Mouse (Mus musculus) T-cell, adult 2 months (primary cell): ENCODE results near the gene Ubr3.
A peak's percentile ranks its signal among the peaks of the same experiment; 100 is the strongest.
"Not testable (repeated sequence)": the region's sequence is repeated elsewhere in the genome, so short reads cannot be mapped to it uniquely, and the experiment has no call there.

Experiments
- DNase-seq: peaks from one replicate; pipeline ENCODE4 v3.0.0; 2022; ENCODE audit warnings: low spot score

The Ubr3 gene

DNA sequence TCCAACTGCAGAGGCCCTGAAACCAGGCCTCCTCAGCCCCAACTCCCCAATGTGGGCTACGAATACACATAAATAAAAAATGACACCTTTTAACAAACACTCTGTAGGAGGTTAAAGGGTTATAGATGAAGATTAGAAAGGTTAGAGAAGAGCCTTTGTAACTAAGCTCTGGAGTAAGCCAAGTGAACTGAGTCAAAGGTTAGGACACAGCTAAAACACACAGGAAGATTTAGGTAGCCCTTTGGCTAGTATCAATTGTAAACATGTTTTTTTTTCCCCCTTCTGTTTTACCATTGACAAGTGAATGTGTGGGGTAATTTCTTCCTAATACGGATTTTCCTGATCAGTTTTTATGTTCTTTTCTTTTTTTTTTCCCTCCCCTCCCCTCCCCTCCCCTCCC is 15.8 kb downstream of the Ubr3 start:
- no peak for DNase-seq

DNA sequence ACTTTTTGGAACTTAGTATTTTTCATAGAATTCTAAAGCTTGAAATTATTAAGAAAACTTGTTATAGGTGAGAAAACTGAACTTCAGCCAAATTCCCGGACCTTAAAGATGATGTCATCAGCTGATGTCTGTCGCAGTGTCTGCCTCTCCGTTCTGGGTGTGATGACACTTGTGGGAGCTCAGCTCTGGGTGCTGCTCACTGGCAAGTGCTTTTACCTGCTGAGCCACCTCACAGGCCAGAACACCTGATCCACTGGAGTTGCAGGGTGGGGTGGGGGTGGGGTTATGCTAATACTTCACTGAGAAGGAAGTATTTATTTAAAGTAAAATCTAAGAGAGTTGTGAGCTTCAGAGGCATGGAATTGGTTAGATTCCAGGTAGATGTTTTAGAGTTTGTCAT is 20.3 kb downstream of the Ubr3 start:
- DNase-seq = no peak

DNA sequence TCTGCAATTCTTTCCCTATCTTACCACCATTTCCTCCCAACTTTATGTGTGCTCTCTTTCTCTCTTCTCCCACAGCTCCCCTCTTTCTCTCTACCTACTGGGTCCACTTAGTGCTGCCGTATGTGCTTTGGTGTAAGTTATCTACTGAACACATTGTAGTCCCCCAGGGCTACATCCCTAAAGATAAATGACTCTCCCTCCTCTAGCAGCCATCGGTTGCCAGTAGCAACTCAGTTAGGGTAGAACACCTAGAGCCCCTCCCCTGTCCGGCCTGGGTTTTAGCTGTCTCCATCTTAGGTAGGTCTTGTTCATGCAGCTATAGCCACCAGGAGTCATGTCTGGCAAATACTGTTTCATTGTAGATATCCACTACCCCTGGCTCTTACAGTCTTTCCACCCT is 27.9 kb downstream of the Ubr3 start:
- DNase-seq = no peak

DNA sequence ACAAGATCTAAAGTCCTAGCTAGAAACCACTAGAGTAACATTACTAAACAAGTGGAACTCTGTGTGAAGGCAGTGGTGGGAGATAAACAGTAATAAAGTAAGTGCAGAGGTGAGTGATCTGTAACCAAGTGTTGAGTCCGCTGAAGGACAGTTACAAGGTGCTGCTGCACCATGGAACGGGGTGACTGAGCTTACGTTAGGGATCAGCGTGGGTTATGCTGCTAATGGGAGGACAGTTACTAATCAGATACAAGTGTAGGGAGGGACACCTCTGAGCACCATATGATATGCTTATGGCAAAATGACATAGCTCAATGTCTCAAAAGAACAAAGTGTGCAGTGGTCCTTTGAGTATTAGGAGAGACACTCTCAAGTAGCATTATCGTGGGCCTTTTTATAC is 39.3 kb downstream of the Ubr3 start:
- no peak for DNase-seq

DNA sequence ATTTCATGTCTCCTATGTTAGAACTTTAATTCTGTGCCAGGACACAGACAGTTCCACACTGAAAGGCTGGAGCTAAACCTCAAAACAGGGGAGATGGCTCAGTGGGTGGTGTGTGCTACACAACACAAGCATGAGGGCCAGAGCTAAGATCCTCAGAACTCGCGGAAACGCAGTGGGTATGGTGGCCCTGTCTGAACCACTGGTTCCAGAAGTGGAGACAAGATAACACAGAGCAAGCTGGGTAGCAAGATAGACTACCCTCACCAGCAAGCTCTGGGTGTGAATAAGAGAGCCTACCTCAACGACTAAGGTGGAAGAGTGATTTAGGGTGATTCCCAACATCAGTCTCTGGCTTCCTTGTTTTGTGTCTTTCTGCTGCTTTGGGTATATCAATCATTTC is 42.2 kb downstream of the Ubr3 start:
- no peak for DNase-seq

DNA sequence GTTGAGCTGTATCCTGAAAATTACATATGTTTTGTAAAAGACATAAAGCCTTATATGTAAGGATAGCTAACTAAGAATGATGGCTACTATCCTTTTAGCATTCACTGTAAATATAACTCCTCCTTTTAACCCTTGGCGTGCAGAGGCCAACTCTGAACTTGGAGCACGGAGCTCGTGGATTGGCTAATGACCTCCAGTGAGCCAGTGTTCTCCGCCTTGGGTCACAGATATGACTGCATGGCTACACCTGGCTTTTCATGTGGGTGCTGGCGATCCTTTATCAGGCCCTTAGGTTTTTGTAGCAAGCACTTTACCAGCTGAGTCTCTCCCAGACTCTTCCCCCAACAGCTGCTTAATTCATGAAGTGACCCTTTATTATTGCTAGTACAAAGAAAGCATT is 42.6 kb downstream of the Ubr3 start:
- DNase-seq = no peak

DNA sequence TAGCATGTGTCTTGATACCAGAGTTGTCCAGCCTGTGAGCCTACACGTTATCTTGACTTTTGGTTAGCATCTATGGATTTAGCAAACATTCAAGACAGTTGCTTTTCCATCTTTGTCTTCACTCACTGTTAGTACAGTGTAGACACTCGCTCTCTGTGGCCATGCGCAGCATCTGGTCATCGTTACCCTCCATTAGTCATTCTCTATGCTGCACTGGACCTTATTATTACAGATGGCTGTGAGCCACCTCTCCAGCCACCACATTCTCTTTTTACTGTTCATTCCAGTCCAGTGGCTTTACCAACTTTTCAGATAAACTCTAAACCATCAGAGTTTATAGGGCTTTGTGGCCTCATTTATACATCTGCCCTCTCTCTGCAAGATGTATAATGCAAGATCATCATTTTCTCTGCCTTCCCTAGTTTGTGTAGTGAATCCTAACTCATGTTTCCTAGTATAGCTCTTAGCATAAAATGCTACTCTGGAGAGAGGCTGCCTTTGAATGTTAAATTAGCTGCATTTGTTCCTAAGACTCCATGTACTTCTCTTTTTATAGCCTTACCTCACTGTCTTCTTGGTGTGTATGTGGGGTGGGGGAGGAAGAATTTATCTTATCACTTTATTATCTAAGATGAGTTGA is 44.5 kb downstream of the Ubr3 start:
- DNase-seq = no peak

DNA sequence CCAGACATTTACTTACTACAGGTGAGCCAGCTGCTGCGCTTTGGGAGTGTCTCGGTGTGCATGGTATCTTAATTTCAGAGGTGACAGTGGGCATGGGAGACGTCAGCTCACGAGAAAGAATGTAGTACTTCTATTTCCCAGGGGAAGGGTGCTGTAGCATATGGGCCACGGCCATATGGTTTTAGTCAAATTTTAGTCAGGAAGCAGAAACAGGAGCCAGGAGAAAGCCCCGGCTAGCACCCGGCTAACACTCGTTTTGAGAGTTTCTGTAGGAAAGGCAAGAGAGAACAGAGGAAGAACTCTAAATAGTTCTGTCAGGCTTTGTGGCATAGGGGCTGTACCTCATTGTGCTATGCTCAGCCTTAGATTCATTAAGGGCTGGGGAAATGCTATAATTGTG is 55.8 kb downstream of the Ubr3 start:
- DNase-seq = no peak

DNA sequence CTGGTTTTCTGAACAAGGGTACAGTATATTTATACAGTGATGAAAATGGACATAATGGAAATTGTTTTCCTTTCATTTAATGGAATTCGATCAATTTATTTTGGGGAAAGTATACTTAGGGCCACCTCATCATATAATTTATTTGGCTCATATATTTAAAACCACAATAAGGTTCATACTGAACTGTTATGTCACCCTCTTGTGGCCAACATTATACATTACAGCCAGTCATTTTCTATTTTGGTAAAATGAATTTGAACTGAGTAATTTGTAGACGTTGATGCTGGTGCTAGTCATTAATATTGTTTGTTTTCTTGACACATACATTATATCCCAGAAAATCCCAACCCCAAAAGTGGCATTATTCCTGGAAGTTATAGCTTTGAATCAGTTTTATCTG is 58.6 kb downstream of the Ubr3 start:
- DNase-seq = peak; percentile 1

DNA sequence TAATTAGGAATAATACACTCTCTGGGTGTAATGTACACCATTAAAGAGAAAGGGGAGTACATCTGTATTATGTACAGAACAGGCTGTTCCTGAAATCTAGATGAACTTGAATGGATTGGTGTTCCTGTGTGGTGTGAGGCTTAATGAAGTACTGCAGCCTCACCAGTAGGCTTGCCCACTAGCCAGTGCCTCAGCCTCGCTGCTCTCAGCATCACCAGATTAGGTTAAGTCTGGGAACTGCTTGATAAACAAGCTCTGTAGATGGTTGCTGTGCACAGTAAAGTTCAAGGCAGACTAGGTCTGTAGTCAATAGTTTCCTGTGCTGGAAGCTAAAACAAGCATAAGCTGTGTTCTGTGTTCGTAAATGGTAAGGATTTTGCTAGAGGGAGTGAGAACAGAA is 60.6 kb downstream of the Ubr3 start:
- DNase-seq = no peak

DNA sequence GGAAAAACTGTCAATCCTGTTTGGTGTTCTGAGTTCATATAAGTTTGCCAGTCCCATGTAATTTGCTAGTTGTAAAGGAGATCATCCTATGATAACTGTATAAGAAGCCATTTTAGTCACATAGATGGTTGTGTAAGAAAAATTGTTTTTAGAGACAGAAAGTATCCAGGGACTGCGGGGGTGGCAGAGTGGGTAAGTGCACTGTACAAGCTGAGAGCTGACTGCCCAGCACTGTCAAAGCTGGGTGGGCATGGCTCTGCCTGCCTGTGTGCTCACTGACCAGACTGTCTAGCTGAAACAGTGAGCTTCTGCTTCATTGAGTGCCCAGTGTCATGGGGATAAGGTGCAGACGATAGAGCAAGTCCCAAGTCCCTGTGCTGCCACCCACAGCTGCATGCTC is 77.8 kb downstream of the Ubr3 start:
- no peak for DNase-seq

DNA sequence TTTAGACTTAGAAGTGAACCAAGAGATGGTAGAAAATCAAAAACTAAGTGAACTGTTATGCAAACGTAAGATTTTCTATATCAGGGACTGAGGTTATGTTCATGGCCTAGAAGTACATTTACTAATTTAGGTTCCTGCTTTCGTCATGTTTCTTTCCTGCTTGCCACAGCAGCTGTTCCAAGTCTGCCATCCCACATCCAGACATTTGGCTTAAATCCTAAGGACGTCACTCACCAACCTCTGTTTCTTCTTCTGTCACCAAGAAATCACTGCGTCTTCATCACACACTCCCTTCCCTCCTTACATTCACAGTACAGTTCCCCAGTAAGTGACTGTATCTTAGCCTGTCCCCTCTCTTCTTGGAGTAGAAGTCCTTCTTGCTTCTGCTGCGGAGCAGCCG is 92.2 kb downstream of the Ubr3 start:
- DNase-seq = no peak

DNA sequence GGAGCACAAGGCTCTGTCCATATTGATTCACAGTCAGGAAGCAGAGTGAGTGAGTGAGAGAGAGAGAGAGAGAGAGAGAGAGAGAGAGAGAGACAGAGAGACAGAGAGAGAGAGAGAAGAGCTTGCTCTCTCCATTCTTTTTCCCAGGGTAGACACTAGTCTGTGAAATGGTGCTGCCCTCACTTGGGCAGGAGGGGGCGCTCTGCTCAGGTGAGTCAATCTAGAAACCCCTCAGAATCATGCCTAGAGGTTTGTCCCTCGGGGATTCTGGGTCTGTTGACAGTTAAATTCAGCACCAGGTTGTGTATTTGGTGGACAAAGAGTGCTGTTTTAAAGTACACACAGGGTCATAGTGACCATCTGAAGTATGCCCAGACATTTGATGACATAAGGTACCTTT is 93.6 kb downstream of the Ubr3 start:
- no peak for DNase-seq

DNA sequence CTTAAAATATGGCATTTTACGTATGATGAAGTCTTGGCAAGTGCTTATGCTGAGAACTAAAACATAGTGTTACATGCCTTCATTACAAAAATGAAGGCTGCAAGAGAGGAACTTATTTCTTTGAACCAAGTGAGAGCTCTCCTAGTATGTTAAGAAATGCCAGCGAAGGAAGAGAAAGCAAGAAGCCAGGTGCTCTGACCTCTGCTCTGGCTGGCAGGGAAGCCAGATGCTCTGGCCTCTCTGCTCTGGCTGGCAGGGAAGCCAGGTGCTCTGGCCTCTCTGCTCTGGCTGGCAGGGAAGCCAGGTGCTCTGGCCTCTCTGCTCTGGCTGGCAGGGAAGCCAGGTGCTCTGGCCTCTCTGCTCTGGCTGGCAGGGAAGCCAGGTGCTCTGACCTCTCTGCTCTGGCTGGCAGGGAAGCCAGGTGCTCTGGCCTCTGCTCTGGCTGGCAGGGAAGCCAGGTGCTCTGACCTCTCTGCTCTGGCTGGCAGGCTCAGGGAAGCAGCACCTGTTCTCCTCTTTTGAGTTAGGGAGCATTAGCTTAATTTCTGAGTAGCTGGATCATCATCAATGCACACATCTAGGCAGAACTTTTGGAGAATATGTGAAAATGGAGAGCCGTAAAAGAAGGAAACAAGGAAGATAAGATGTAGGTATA is 97.2 kb downstream of the Ubr3 start:
- DNase-seq = not testable (repeated sequence)

DNA sequence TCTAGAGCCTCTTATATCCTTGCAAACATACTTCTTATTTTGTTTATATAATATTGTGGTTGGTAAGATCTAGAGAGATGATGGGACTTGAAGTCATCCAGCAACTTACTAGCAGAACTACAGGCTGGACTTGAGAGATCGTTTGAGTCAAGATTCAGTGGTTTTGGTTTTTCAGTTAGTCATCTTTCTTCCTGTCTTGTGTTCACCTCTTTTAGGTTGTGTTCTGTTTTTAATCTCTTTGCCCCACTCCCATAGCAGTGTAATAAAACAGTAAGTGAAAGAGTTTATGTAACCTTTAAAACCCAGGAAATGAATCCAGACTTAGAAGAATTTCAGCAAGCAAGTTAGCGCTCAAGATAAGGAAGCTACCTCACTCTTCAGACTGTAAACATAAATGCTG is 97.7 kb downstream of the Ubr3 start:
- peak; percentile 10 for DNase-seq

DNA sequence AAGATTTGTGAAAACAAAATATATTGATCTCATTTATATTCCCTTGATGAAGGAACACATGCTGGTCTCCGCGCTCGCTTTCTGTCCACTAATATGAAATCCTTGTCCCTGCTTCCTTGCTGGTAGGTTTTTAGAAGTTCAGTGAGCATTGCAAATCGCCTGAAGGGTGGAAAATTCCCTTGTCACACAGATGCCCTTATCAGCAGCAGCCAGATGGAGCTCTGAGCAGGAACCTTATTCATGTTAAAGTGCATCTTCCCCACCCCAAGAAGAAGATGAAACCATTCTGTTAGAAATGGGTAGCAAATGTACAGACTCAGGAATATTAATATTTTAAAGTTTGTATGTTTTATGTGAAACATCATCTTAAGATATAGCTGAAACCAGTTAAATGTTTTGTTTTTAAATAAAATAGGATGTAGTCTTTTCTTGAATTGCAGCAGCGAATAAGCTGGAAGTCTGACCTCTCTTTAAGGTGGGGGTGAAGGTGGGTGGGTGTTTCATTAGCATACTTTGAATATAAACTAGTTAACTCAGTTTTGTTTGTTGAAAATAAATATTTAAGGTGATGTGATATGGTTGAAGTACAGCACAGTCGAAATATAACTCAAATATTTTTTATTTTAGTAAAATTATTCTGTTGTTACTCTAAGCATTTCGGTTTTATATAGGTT is 102.2 kb downstream of the Ubr3 start:
- DNase-seq = no peak

DNA sequence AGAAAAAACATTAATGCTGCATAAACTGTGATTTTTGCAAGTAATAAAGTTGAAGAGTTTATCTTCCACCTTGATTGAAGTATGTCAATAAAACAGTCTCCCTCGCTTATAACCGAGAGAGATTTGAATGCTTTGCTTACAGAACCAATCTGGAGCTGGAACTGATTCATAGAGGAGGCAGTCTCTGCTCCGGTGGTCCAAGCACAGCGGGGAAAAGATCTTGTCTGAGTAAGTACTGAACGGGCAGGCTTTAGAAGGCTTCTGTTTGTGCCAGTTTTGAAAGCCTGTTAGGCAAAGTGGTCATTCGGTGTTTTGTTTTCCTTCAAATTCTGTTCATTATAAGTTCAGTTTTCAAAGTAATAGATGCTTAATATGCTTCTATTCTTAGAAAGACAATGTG is 103.3 kb downstream of the Ubr3 start:
- DNase-seq = no peak

DNA sequence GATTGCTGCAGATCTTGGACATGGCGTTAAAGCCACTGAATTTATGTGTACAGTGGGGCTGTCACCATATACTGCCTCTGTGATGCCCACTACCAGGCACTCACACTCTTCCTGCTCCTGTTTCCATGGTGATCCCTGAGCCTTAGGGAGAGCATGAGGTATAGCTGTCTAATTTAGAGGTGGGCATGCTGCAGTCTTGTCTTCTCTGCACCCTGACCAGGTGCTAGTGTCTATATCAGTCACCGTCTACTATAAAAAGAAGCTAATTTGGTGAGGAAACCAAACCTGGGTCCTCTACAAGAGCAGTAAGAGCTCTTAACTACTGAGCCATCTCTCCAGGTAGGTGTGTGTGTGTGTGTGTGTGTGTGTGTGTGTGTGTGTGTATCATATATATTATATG is 109.4 kb downstream of the Ubr3 start:
- DNase-seq = no peak

DNA sequence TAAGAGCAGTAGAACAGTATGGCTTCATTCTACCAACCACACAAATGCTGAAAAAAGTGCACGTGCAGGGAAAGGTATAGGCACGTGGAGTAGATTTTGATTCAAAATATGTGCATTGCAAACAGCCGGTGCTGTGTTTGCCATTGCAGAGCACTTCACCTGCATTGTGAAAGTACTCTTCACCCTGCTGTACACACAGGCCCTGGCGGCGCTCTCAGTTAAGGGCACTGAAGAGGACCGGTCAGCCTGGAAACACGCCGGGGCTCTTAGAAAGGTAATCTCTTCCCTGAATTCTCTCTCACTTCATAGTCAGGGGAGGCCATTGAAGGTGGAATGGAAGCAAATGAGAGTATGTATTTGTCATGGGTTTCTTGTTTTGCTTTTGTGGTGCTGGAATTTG is 115.9 kb downstream of the Ubr3 start:
- DNase-seq = no peak

DNA sequence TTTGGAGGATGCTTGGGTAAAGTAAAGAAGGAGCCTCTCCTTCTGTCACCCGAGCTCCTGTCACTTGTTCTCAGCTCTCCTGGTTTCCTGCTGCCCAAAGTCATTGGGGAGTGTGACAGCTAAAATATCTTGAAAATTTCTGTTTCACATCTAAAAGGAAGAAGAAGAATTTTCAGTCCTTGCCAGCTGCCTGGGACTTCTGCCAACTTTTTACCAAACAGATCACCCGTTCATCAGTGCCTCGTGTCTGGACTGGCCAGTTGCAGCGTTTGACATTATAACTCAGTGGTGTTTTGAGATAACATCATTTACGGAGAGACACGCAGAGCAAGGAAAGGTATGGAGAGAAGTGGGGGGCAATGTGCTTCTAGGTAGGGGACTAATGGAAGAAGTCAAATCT is 121.2 kb downstream of the Ubr3 start:
- DNase-seq = no peak

DNA sequence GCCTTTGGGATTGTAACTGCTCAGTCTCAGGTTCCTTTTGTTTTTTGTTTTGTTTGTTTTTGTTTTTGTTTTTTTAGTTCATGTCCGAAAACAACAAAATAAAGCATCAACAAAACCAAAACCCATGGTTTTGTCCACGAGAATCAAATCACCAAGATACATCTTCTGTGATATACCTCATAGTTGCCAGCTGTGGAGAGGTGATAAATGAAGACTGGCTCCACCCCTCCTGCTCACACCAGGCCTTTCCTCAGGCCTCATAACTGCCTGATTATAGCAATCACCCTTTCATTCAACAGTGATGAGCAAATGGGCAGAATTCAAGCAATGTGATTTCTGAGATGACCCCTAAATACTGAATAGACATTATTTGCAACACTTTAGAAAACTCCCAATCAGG is 127.4 kb downstream of the Ubr3 start:
- no peak for DNase-seq

DNA sequence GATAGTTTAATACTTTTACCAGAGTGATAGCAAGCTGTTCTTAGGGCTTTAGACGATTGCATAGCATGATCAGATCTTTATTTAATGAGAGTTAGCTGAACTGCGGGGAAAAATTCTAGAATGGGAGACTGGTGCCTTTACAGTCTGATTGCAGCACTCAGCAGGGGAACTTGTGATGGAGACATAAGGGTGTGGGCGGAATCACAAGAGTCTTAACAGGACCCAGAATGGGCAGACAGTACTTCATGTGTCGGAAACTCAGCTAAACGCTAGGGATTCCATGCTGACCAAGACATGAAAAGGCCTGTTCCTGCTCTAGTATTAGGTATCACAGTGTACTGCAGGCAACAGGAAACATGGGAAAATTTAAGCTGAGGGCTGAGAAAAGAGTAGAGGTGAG is 128.7 kb downstream of the Ubr3 start:
- no peak for DNase-seq

DNA sequence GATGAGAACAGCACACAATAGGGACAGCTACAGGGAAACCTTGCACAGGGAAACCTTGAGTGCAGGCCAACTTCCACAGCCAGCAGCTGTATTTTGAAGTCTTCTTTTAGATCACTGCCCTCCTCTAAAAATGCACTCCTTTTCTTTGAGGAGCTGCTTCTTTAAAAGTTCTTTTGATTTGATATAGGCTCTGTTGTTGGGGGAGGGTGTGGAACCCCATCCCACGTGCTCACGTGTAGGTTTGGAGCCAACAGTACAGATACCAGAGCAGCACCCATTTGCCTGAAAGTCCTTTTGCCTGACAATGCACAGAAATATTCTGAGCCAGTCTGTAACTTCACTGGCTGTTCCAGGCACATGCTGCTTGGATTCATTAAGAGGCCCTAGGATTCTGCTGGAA is 134.4 kb downstream of the Ubr3 start:
- DNase-seq = no peak

DNA sequence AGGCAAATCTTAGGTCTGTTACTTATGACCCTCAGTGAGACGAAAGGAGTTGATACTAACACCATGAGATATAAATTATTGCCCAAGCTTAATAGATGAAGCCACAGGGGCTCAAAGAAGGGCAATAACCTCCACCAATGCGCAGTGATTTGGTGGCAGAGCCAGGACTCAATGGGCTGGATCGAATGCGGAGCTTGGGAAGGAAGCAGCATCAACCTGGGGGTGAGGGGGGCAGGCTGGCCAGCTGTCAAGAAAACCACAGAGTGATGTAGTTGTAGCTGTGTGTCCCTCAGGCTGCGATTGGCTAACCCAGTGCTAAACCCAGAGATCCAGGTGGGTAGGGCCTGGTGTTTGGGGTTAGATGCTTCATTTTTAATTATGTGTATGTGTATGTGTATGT is 137.8 kb downstream of the Ubr3 start:
- no peak for DNase-seq
